Mouse (Mus musculus) small intestine, adult 2 months (tissue): ENCODE data around the gene Dpysl5.

Experiments used
- CTCF ChIP-seq: fragments of 200-500 bp; IDR thresholded peaks from 2 replicates; pipeline ENCODE4 v1.5.1; 2012; ENCODE audit warnings: low read depth, mild to moderate bottlenecking, control low read depth, inconsistent platforms, low read length, moderate library complexity, mixed read lengths; ENCODE audit not compliant: insufficient replicate concordance, insufficient read length; ENCODE audit errors: extremely low read depth
- POLR2A ChIP-seq: fragments of 200-500 bp; IDR thresholded peaks from 2 replicates; pipeline ENCODE4 v1.6.1; 2012; ENCODE audit warnings: low read depth, mild to moderate bottlenecking, control low read depth, inconsistent platforms, low read length, moderate library complexity

GRCm38 (mm10) chr5:30797982-30798381, 86.6 kb downstream of the Dpysl5 start:
- TF ChIP-seq POLR2A (no peak), CTCF (no peak)
